Mouse (Mus musculus): ENCODE measurements around the gene B3gat2. TPM values are rescaled to one million over a fixed set of nuclear protein-coding genes. Genes with fewer than 3 reads are reported as not detected.

B3gat2 gene
- polyA plus RNA-seq, 1 experiment from 2014 or later: 0.77 TPM

Other genes starting within 250 kb of the B3gat2 start
- gene Smap1, start 160.6 kb downstream of the B3gat2 start, polyA plus RNA-seq (2016; fragmentation: Nextera tagmentation; extraction: Ambion mirVana): 29.1 and 29.4 TPM in 2 replicates
- gene Sdhaf4, start 243.9 kb downstream of the B3gat2 start, polyA plus RNA-seq (2016; fragmentation: Nextera tagmentation; extraction: Ambion mirVana): 77.0 and 81.1 TPM in 2 replicates